Mouse (Mus musculus) spleen, adult 2 months (tissue): ENCODE measurements around the gene Erp29.

Source experiments
- CTCF ChIP-seq: fragments of 200-500 bp; IDR thresholded peaks from 2 replicates; pipeline ENCODE4 v1.5.1; 2011; ENCODE audit warnings: mild to moderate bottlenecking, inconsistent platforms; ENCODE audit not compliant: insufficient read depth, insufficient read length, insufficient replicate concordance; ENCODE audit errors: extremely low read depth
- POLR2A ChIP-seq: fragments of 200-500 bp; IDR thresholded peaks from 2 replicates; pipeline ENCODE4 v1.6.1; 2011; ENCODE audit warnings: low read depth, low read length, inconsistent platforms

GRCm38 (mm10) chr5:121392667-121393380, 59.5 kb downstream of the Erp29 start:
- no peak for TF ChIP-seq POLR2A
- peak; percentile 15; the same call in 1 of the 2 replicates for TF ChIP-seq CTCF
